Mouse (Mus musculus): Measurements from ENCODE around the gene Krba1.

GRCm38 (mm10) chr6:48447929-48448328 is 52.5 kb downstream of the Krba1 start, which contains the start of gene Sspo:
- no peak for TF ChIP-seq CTCF (conservative IDR thresholded peaks at IDR 0.05; ENCODE audit: low read length)
- no peak for TF ChIP-seq POU5F1 (IDR thresholded peaks at IDR 0.05; ENCODE audit: borderline replicate concordance, low read length)
- no peak for TF ChIP-seq NANOG (IDR thresholded peaks at IDR 0.05; ENCODE audit: borderline replicate concordance, low read length)
